Mouse (Mus musculus) bone marrow, adult 2 months (tissue): ENCODE data around the gene Actl7b. TPM values are rescaled to one million over a fixed set of nuclear protein-coding genes. Genes with fewer than 3 reads are reported as not detected.

ENCODE experiments used
- H3K27ac ChIP-seq: fragments of 200-500 bp; 2 replicates; pipeline ENCODE4 v1.5.1; 2012; ENCODE audit warnings: low read depth, mild to moderate bottlenecking, control low read depth, inconsistent platforms, low read length; ENCODE audit not compliant: control insufficient read depth, poor library complexity, insufficient read depth
- H3K4me1 ChIP-seq: fragments of 200-500 bp; 2 replicates; pipeline ENCODE4 v1.6.1; 2011; ENCODE audit warnings: low read length; ENCODE audit not compliant: control insufficient read depth, insufficient read depth
- H3K4me3 ChIP-seq: fragments of 200-500 bp; replicated peaks from 2 replicates; pipeline ENCODE3; 2011; ENCODE audit warnings: mild to moderate bottlenecking, low read depth, low read length, control low read depth; ENCODE audit not compliant: control insufficient read depth
- CTCF ChIP-seq: fragments of 200-500 bp; IDR thresholded peaks from 2 replicates; pipeline ENCODE4 v1.5.1; 2011; ENCODE audit warnings: low read length, control low read depth; ENCODE audit not compliant: control insufficient read depth, insufficient read depth
- POLR2A ChIP-seq: fragments of 200-500 bp; IDR thresholded peaks from 2 replicates; pipeline ENCODE4 v1.6.1; 2011; ENCODE audit warnings: low read depth, mild to moderate bottlenecking, control low read depth, low read length, borderline replicate concordance; ENCODE audit not compliant: control insufficient read depth
- WGBS: fragments of 180-500 bp; shearing (Covaris S2); methylation state at CpG from one replicate; pipeline ENCODE4 v1.1.7; 2018; 5-methylcytosine and 5-hydroxymethylcytosine counted together
- polyA plus RNA-seq: library from polyadenylated mRNA; stranded (reverse); fragments of >200 nt; gene quantifications from 2 replicates; pipeline ENCODE4 v1.2.4, GENCODE M21; 2011; ENCODE audit warnings: low replicate concordance; ENCODE audit not compliant: missing spikeins, insufficient read depth, insufficient read length

Actl7b gene
- polyA plus RNA-seq, 1 experiment = 2.1 TPM

DNA sequence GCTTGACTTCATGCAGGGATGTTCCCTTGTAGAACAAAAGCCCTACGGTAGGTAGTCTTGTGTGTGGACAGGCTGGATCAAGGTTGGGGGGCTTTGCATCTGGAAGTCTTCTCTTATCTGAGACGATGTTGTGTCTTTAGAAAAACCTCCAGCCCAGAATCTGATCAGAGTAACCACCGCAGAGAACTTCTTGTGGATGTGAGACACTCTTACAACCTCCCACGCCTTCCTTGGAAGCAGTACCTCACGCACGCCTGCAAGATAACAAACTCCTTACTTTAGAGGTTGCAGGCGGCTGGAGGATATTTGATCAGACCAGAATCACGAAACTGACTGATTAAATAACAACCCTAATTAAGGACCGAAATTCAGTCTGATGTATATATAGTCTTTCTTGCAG lies 20.8 kb downstream of the Actl7b start:
- 70% methylated on average over 9 of the region's 9 CpGs for WGBS
- TF ChIP-seq POLR2A (no peak), CTCF (no peak)
- H3K4me1 ChIP-seq = no peaks in the 10 kb centered on the region
- H3K4me3 ChIP-seq = no peak overlapping the region
- no peak overlapping the region for H3K27ac ChIP-seq

DNA sequence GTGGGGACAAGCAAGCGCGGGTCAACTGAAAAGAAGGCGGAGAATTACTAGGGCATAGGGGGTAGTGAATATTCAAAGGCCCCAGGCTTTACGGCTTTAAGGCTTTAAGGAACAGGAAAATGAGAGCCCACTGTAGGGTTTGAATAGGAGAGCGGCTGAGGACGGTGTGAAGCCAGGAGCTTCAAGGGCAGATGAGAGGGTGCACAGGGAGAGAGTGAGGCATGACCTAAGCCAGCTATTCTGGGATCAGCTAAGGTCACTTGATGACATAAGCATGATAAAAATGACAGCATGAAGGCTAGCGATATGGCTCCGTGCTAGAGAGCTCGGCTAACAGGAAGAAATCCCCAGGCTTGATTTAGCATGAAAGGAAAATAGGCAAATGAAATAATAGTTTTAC lies 21.8 kb downstream of the Actl7b start:
- Histone ChIP-seq H3K4me1 (no peaks in the 10 kb centered on the region), H3K27ac (no peak overlapping the region), H3K4me3 (no peak overlapping the region)
- 71% methylated on average over 9 of the region's 9 CpGs for WGBS
- TF ChIP-seq CTCF (no peak), POLR2A (no peak)

DNA sequence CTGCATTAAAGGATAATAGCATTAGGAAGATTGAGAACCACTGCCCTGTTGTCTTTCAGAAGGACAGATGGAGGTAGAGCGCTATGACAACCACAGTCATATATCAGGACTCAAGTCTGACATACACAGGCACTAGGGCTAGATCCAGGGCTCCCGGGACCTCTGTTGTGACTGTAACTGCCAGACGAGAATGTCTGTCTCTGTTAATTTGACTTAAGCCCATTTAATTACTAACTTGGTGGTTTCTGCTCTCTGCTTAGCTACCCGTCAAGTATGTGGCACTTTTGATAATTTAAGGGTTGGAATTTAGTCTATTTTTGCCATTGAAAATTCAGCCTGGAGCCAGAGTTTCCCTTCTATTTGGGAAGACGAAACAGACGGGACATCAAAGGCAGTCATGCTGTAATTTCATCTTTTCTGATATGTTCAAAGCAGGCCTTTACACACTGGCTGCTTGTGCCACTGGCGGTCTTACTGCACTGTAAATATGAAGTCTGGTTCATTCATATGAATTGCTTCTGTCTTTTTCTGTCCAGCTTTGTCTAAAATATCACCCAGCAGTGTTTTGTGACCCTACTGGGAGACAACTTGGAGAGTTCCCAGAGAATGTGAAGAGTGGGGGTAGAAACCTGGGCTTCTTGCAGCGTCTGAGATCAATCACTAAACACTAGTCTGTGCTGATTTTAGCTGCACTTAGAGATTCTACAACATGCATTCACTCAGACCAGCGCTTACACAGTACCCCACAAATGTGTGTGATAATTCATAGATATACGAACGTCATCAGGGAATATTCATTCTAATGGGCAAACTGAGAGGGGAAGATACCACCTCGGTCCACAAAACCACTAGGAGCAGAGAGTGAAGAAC lies 22.4 kb downstream of the Actl7b start:
- TF ChIP-seq CTCF (no peak), POLR2A (no peak)
- H3K4me1 ChIP-seq = no peaks in the 10 kb centered on the region
- no peak overlapping the region for H3K27ac ChIP-seq
- H3K4me3 ChIP-seq = no peak overlapping the region
- 71% methylated on average over 12 of the region's 12 CpGs for WGBS

DNA sequence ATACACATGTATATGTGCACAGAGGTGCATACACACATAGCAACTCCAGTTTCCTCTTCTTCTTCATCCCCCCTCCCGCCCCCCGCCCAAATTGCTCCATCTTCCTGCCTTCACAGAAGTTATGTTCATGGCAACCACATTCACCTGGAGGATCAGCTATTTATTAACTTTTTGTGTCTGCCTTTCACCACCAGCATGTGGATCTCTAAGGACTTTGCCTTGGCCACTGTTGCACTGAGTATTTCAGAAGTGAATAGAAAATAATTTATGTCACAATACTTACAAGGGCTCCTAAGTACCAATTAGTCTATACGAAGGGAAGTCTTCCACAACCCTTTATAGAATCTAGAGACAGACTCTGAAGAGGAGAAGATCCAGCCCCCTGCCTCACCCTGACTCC lies 23.3 kb downstream of the Actl7b start:
- H3K4me3 ChIP-seq = no peak overlapping the region
- no peak overlapping the region for H3K27ac ChIP-seq
- no peaks in the 10 kb centered on the region for H3K4me1 ChIP-seq
- TF ChIP-seq CTCF = no peak
- no peak for TF ChIP-seq POLR2A
- WGBS = 68% methylated on average over 3 of the region's 3 CpGs

DNA sequence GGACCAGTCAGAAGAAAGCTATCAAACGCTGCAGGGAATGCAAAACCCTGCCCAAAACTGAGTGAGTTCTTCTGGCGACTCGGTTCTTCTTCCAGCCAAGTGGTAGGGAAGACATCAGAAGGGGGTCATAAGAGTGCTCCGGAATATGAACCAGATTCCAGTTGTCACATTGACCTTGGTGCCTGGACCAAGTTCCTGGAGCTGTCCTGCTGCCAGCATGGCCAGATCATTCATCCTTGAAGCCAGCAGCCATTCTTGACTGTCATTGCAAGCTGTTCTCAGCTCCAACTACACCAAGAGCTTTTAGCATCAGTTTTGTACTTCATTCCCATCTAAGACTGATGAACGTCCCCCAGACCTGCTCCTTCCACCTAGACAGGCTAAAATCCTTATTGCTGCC lies 24.4 kb downstream of the Actl7b start:
- Histone ChIP-seq H3K4me1 (no peaks in the 10 kb centered on the region), H3K4me3 (no peak overlapping the region), H3K27ac (no peak overlapping the region)
- 56% methylated on average over 5 of the region's 5 CpGs for WGBS
- TF ChIP-seq CTCF = no peak
- TF ChIP-seq POLR2A = no peak

DNA sequence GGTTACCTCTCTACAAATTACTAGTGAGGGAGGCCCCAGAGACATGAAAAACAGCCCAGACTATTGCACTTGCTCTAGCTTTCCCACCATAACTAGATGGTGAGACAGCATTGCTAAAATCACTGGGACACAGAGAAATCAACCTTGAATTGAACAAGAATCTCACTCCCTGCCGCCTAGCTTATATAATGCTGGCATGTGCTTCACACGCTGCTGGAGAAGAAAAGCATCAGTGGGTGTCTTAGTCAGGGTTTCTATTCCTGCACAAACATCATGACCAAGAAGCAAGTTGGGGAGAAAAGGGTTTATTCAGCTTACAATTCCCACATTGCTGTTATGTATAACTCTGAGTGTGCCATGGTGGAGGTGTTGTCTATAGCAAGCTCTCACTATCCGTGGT lies 28.1 kb downstream of the Actl7b start:
- WGBS = 78% methylated on average over 3 of the region's 3 CpGs
- H3K27ac ChIP-seq = no peak overlapping the region
- TF ChIP-seq POLR2A (no peak), CTCF (no peak)
- no peak overlapping the region for H3K4me3 ChIP-seq
- no peaks in the 10 kb centered on the region for H3K4me1 ChIP-seq

DNA sequence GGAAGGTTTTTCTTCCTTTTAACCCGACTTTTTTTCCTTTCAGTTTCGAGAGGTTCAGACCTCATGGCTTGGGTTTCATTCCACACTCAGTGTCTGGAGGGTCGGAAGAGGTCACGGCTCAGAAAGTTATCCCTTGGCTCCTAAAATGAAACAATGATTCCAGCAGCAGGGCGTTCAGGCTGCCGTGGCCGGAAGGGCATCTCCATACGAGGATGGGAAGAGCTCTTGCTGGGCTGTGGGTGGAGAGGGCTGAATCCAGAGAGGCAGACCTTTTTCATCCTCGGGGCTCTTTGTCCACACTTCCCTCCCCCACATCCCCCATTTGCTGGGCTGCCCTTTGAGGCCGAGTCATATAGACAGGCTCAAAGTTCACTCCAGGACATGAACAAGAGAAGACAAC lies 39.0 kb downstream of the Actl7b start:
- TF ChIP-seq CTCF (no peak), POLR2A (no peak)
- 47% methylated on average over 10 of the region's 10 CpGs for WGBS
- no peaks in the 10 kb centered on the region for H3K4me1 ChIP-seq
- no peak overlapping the region for H3K4me3 ChIP-seq
- no peak overlapping the region for H3K27ac ChIP-seq

DNA sequence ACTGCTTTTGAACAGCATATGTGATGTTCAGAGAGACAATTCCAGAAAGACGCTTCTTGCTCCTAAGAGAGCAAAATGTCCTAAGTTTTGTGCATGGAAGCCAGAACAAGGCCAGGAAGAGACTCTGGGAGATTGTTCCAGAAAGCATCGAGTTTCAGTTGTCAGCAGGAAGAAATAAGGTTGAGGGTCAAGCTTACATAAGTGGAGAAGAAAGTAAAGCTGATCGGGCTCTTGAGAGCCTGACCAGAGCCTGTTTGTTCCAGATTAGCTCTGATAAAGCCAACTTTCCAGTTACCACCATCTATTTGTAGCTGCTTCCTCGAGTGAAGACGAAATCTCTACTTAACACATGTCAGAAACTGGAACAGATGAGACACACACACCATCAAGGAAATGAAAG lies 42.6 kb downstream of the Actl7b start:
- Histone ChIP-seq H3K4me1 (no peaks in the 10 kb centered on the region), H3K4me3 (no peak overlapping the region), H3K27ac (no peak overlapping the region)
- 36% methylated on average over 5 of the region's 5 CpGs for WGBS
- TF ChIP-seq POLR2A (no peak), CTCF (no peak)
